Mouse (Mus musculus): ENCODE data around the gene Mrps7.

Mrps7 gene

GRCm38 (mm10) chr11:115608421-115609399 is 5.0 kb downstream of the Mrps7 start:
- CTCF ChIA-PET, result no interaction called here

- CTCF ChIA-PET, result no interaction called here
Measured at GRCm38 (mm10) chr11:115609576-115609975, 5.9 kb downstream of the Mrps7 start.

- CTCF ChIA-PET, result interaction anchor here (0.6 to 0.7 kb wide), 3 partner anchors 48 to 258 kb away, joined by 3 to 5 read pairs (median 4); no protein-coding TSS in a partner anchor
Measured at GRCm38 (mm10) chr11:115611173-115611572, 7.4 kb downstream of the Mrps7 start.

GRCm38 (mm10) chr11:115612059-115612409 is 8.3 kb downstream of the Mrps7 start:
- CTCF ChIA-PET, result interaction anchor here (1.5 kb wide), 1 partner anchor 20 kb away, joined by 3 read pairs; no protein-coding TSS in a partner anchor

GRCm38 (mm10) chr11:115612410-115613137 is 8.8 kb downstream of the Mrps7 start, which contains the start of gene Mif4gd:
Gene Mif4gd (minus strand): TSS chr11:115612969.
- CTCF ChIA-PET, result interaction anchor here (1.0 to 1.5 kb wide), 2 partner anchors 9 to 19 kb away, joined by 3 read pairs; no protein-coding TSS in a partner anchor

GRCm38 (mm10) chr11:115613138-115613945 is 9.6 kb downstream of the Mrps7 start:
- CTCF ChIA-PET, result interaction anchor here (0.6 to 1.5 kb wide), 4 partner anchors 8 to 57 kb away, joined by 3 to 4 read pairs (median 3); no protein-coding TSS in a partner anchor

- CTCF ChIA-PET, result interaction anchor here (0.8 kb wide), 1 partner anchor 27 kb away, joined by 3 read pairs; no protein-coding TSS in a partner anchor
Measured at GRCm38 (mm10) chr11:115614346-115615107, 10.8 kb downstream of the Mrps7 start.

- CTCF ChIA-PET, result no interaction called here
Measured at GRCm38 (mm10) chr11:115615108-115615825, 11.5 kb downstream of the Mrps7 start.

GRCm38 (mm10) chr11:115615875-115616274 is 12.2 kb downstream of the Mrps7 start:
- CTCF ChIA-PET, result no interaction called here

GRCm38 (mm10) chr11:115616371-115616770 is 12.6 kb downstream of the Mrps7 start:
- CTCF ChIA-PET, result no interaction called here

GRCm38 (mm10) chr11:115616893-115617292 is 13.2 kb downstream of the Mrps7 start:
- CTCF ChIA-PET, result no interaction called here

- CTCF ChIA-PET, result no interaction called here
Measured at GRCm38 (mm10) chr11:115618001-115618400, 14.3 kb downstream of the Mrps7 start.

GRCm38 (mm10) chr11:115618732-115619516 is 15.2 kb downstream of the Mrps7 start:
- CTCF ChIA-PET, result no interaction called here

GRCm38 (mm10) chr11:115619949-115620348 is 16.2 kb downstream of the Mrps7 start:
- CTCF ChIA-PET, result no interaction called here

- CTCF ChIA-PET, result no interaction called here
Measured at GRCm38 (mm10) chr11:115623487-115624070, 19.9 kb downstream of the Mrps7 start.

- CTCF ChIA-PET, result no interaction called here
Measured at GRCm38 (mm10) chr11:115625877-115626276, 22.2 kb downstream of the Mrps7 start.

- CTCF ChIA-PET, result interaction anchor here (0.8 kb wide), 1 partner anchor 87 kb away, joined by 3 read pairs; no protein-coding TSS in a partner anchor
Measured at GRCm38 (mm10) chr11:115626824-115627616, 23.3 kb downstream of the Mrps7 start.
